8 mouse cellular contexts compared by ENCODE assay signal in the genomic region with DNA sequence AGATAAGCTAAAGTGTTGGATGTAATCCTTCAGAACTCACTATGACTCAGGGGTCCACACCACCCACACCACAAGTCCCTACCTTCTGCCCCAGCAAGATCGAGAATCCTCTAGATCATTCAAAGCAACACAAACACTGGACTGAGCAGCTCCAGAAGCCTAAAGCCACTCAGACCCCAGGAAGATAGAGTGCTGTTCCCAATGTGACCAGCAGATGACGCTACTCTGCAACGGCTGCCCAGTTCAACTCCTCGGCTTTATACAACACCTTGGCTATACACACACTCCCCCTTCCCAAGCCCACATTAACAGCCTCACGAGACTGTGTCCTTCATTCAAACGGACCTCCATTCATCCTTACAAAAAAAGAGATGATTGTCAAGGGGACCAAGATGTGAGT. TPM values are rescaled to one million over a fixed set of nuclear protein-coding genes. Genes with fewer than 3 reads are reported as not detected.
DNase-seq lines count a peak whose midpoint lies in the region; ATAC-seq and TF ChIP-seq lines count a peak whose summit lies in the region.

No protein-coding gene starts in this region.

- H3K4me2 ChIP-seq in forebrain, postnatal 0 days (ENCODE audit: low read depth): no peak overlapping the region
- no peak overlapping the region for H3K4me2 ChIP-seq in forebrain, embryonic 15.5 days (replicated peaks)

- H3K27ac ChIP-seq in forebrain, postnatal 0 days (ENCODE audit: low read depth, low read length): no peak overlapping the region
- no peak overlapping the region for H3K27ac ChIP-seq in forebrain, embryonic 15.5 days (replicated peaks)

- TF ChIP-seq CTCF in forebrain, postnatal 0 days (IDR thresholded peaks at IDR 0.05; ENCODE audit: low read depth): peak; percentile 40; the same call in 1 of the 2 replicates

- no peak for DNase-seq in forebrain, postnatal 0 days
- peak; percentile 58 for DNase-seq in ovary, postnatal 36 days (ENCODE audit: low spot score)
- no peak for DNase-seq in ovary, adult 18-20 months (ENCODE audit: low spot score)
- DNase-seq in c-Kit-negative CD71-positive TER-119-positive erythroid progenitor cells, embryonic 14.5 days (ENCODE audit: low read depth, low spot score): peak; percentile 46
- DNase-seq in liver: peak; percentile 70
- peak; percentile 67 to 82 for DNase-seq in spleen, postnatal 10 days (ENCODE audit: low spot score in 2 of 2)
- no peak for DNase-seq in frontal cortex, postnatal 10 days (ENCODE audit: low spot score in 2 of 2)

- no peak for ATAC-seq in forebrain, postnatal 0 days
- no peak for ATAC-seq in forebrain, embryonic 15.5 days (replicated peaks)

- H3K36me3 ChIP-seq in forebrain, postnatal 0 days (ENCODE audit: insufficient read depth): no peaks in the 10 kb centered on the region
- H3K36me3 ChIP-seq in forebrain, embryonic 15.5 days: no peaks in the 10 kb centered on the region

- H3K9ac ChIP-seq in forebrain, postnatal 0 days: no peak overlapping the region
- H3K9ac ChIP-seq in forebrain, embryonic 15.5 days (replicated peaks): no peak overlapping the region

- H3K27me3 ChIP-seq in forebrain, postnatal 0 days (ENCODE audit: insufficient read depth, low read length): no peaks in the 10 kb centered on the region
- no peaks in the 10 kb centered on the region for H3K27me3 ChIP-seq in forebrain, embryonic 15.5 days

- H3K4me1 ChIP-seq in forebrain, postnatal 0 days (ENCODE audit: insufficient read depth): no peaks in the 10 kb centered on the region
- H3K4me1 ChIP-seq in forebrain, embryonic 15.5 days: no peaks in the 10 kb centered on the region

- H3K9me3 ChIP-seq in forebrain, postnatal 0 days (ENCODE audit: low read length): no peaks in the 10 kb centered on the region
- no peaks in the 10 kb centered on the region for H3K9me3 ChIP-seq in forebrain, embryonic 15.5 days

- H3K4me3 ChIP-seq in forebrain, postnatal 0 days (ENCODE audit: low read depth, low read length): no peak overlapping the region
- no peak overlapping the region for H3K4me3 ChIP-seq in forebrain, embryonic 15.5 days

- WGBS in forebrain, postnatal 0 days: 38% methylated on average over 6 of the region's 6 CpGs
- WGBS in forebrain, embryonic 15.5 days: 29% methylated on average over 6 of the region's 6 CpGs

RNA-seq across cellular contexts. Expression of a gene that starts 8.2 kb away (rescaled TPM):
- 167 and 223 TPM in 2 replicates for total RNA-seq in forebrain, postnatal 0 days (2014; rRNA removed)
- polyA plus RNA-seq in forebrain, postnatal 0 days (2015; fragmentation: Nextera tagmentation; extraction: Ambion mirVana): 97.3 and 134 TPM in 2 replicates
- polyA plus RNA-seq in forebrain, embryonic 15.5 days (2015; fragmentation: Nextera tagmentation; extraction: Ambion mirVana): 54.7 and 62.1 TPM in 2 replicates

RNA-seq across cellular contexts. Expression of a gene that starts 20.1 kb away (rescaled TPM):
- total RNA-seq in forebrain, postnatal 0 days (2014; rRNA removed): 0.48 TPM in 1 of 2 replicates, not detected in the other
- 0.19 and 0.22 TPM in 2 replicates for polyA plus RNA-seq in forebrain, postnatal 0 days (2015; fragmentation: Nextera tagmentation; extraction: Ambion mirVana)
- polyA plus RNA-seq in forebrain, embryonic 15.5 days (2015; fragmentation: Nextera tagmentation; extraction: Ambion mirVana): 0.06 and 0.08 TPM in 2 replicates

RNA-seq across cellular contexts. Expression of a gene that starts 39.4 kb away (rescaled TPM):
- 0.23 and 1.1 TPM in 2 replicates for total RNA-seq in forebrain, postnatal 0 days (2014; rRNA removed)
- polyA plus RNA-seq in forebrain, postnatal 0 days (2015; fragmentation: Nextera tagmentation; extraction: Ambion mirVana): 0.49 and 0.58 TPM in 2 replicates
- 0.14 and 0.43 TPM in 2 replicates for polyA plus RNA-seq in forebrain, embryonic 15.5 days (2015; fragmentation: Nextera tagmentation; extraction: Ambion mirVana)

RNA-seq across cellular contexts. Expression of a gene that starts 57.9 kb away (rescaled TPM):
- total RNA-seq in forebrain, postnatal 0 days (2014; rRNA removed): 98.2 and 103 TPM in 2 replicates
- polyA plus RNA-seq in forebrain, postnatal 0 days (2015; fragmentation: Nextera tagmentation; extraction: Ambion mirVana): 49.6 and 55.3 TPM in 2 replicates
- polyA plus RNA-seq in forebrain, embryonic 15.5 days (2015; fragmentation: Nextera tagmentation; extraction: Ambion mirVana): 82.9 and 84.4 TPM in 2 replicates

Comparison
In these comparisons a context has a peak if more than half of its experiments do, and no peak if none do; other contexts are left out.
1. DNase-seq: peak in ovary, postnatal 36 days (single experiment), c-Kit-negative CD71-positive TER-119-positive erythroid progenitor cells, embryonic 14.5 days (single experiment), liver (single experiment) and spleen, postnatal 10 days (2 of 2); none in forebrain, postnatal 0 days (single experiment), ovary, adult 18-20 months (single experiment) and frontal cortex, postnatal 10 days (0 of 2).